Comparison of ENCODE assay signal across 24 mouse cellular contexts in the genomic region with DNA sequence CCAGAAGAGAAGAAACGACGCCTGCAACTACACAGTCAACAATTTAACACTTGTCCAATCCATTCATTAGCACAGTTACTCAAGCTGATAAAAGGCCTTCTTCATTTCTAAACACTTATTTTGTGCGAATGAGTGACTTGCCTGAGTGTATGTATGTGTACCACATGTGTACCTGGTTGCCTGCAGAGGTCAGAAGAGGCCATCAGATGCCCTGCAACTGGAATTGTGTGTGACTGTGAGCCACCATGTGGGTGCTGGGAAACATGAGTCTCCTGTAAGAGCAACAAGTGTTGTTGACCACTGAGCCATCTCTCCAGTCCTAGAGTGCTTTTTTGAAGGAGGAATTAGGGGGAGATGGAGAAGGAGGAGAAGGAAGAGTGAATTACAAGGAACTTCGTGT.
A peak's percentile ranks its signal among the peaks of the same experiment; 100 is the strongest.
DNase-seq lines count a peak whose midpoint lies in the region; ATAC-seq and TF ChIP-seq lines count a peak whose summit lies in the region.
"Had no signal": no experiment of that assay in that cellular context is flagged by ENCODE, and none has a peak within 500 bp of the region (broad histone marks: within the 10 kb centered on the region; RNA-seq: fewer than 3 reads in every experiment).

No protein-coding gene starts in this region.

- H3K27ac ChIP-seq in kidney, adult 2 months (ENCODE audit: insufficient read depth, low read depth, low read length), result no peak overlapping the region
- no peak overlapping the region for H3K27ac ChIP-seq in CH12.LX (ENCODE audit: insufficient read depth, low read depth)
- no peak overlapping the region for H3K27ac ChIP-seq in stomach, postnatal 0 days (replicated peaks)
- H3K27ac ChIP-seq: forebrain, embryonic 10.5 days; forebrain, embryonic 13.5 days; heart, embryonic 15.5 days; hindbrain, embryonic 10.5 days; hindbrain, embryonic 13.5 days had no signal

- H3K9me3 ChIP-seq in CH12.LX (replicated peaks; ENCODE audit: low read length), result no peaks in the 10 kb centered on the region
- H3K9me3 ChIP-seq in stomach, postnatal 0 days (ENCODE audit: control insufficient read depth, low read length), result no peaks in the 10 kb centered on the region
- H3K9me3 ChIP-seq: forebrain, embryonic 10.5 days; forebrain, embryonic 13.5 days; heart, embryonic 12.5 days; heart, embryonic 15.5 days; hindbrain, embryonic 10.5 days; hindbrain, embryonic 13.5 days had no signal

- no peak overlapping the region for H3K4me3 ChIP-seq in kidney, adult 2 months (ENCODE audit: insufficient read depth, low read depth, low read length)
- H3K4me3 ChIP-seq in CH12.LX (replicated peaks in 1 of 3; ENCODE audit: low read depth in 2 of 3, low read length in 2 of 3, poor library complexity in 1 of 3) (no peak overlapping the region), myocyte (no peak overlapping the region)
- no peak overlapping the region for H3K4me3 ChIP-seq in stomach, postnatal 0 days (ENCODE audit: low read depth, low read length)
- H3K4me3 ChIP-seq: forebrain, embryonic 10.5 days; forebrain, embryonic 13.5 days; heart, embryonic 12.5 days; heart, embryonic 15.5 days; hindbrain, embryonic 10.5 days; hindbrain, embryonic 13.5 days had no signal

- TF ChIP-seq EP300 in CH12.LX (IDR thresholded peaks at IDR 0.05; ENCODE audit: low read length), result no peak
- TF ChIP-seq EP300 in stomach, postnatal 0 days (optimal IDR thresholded peaks at IDR 0.05), result no peak

- TF ChIP-seq CTCF in kidney, adult 2 months (conservative IDR thresholded peaks at IDR 0.05; ENCODE audit: insufficient read depth, insufficient read length, low read depth, low read length), result peak; percentile 37; the same call in 1 of the 2 replicates
- TF ChIP-seq CTCF in CH12.LX (conservative IDR thresholded peaks at IDR 0.05 in 1 of 2, IDR thresholded peaks at IDR 0.05 in 1 of 2; ENCODE audit: low read depth in 2 of 2, low read length in 2 of 2), result peak in 1 of 2 experiments; percentile 26; a peak in 2 of 4 replicates
- peak; percentile 22 for TF ChIP-seq CTCF in stomach, postnatal 0 days (IDR thresholded peaks at IDR 0.05; ENCODE audit: low read depth)

- 83% methylated on average over 4 of the region's 4 CpGs for WGBS in kidney, adult 2 months
- WGBS in stomach, postnatal 0 days, result 74% methylated on average over 4 of the region's 4 CpGs

- dilution Hi-C loops in CH12.LX (cut with MboI; ENCODE audit: extremely low pct_ligation_motif_present, extremely low pct_unique_long_range_greater_than_20kb, low sequenced_read_pairs), result no loop called here

- ATAC-seq in stomach, postnatal 0 days (ENCODE audit: low FRiP score, low TSS enrichment), result no peak
- ATAC-seq: activated CD4-positive, CD25-positive, alpha-beta regulatory T cell, adult 4 months; CD4-positive, CD25-positive, alpha-beta regulatory T cell, adult 4 months; forebrain, embryonic 13.5 days; forebrain, embryonic 16.5 days; hindbrain, embryonic 16.5 days had no signal

- H3K27me3 ChIP-seq in kidney, adult 2 months (replicated peaks; ENCODE audit: control insufficient read depth, insufficient read depth, low read length), result no peaks in the 10 kb centered on the region
- no peaks in the 10 kb centered on the region for H3K27me3 ChIP-seq in CH12.LX (replicated peaks)
- no peaks in the 10 kb centered on the region for H3K27me3 ChIP-seq in myocyte (ENCODE audit: control insufficient read depth, insufficient read depth, insufficient read length)
- no peaks in the 10 kb centered on the region for H3K27me3 ChIP-seq in stomach, postnatal 0 days (ENCODE audit: control insufficient read depth, insufficient read depth, low read length)
- H3K27me3 ChIP-seq: forebrain, embryonic 13.5 days; heart, embryonic 12.5 days; heart, embryonic 15.5 days; hindbrain, embryonic 13.5 days had no signal

- H3ac ChIP-seq in myocyte (ENCODE audit: control insufficient read depth, insufficient read length), result no peak overlapping the region

- in situ Hi-C loops in CH12.LX (cut with MboI; ENCODE audit: low pct_ligation_motif_present, low pct_unique_long_range_greater_than_20kb, low sequenced_read_pairs), result no loop called here

- H3K79me2 ChIP-seq in CH12.LX (replicated peaks; ENCODE audit: control insufficient read depth, extremely low read depth, insufficient read depth, poor library complexity, severe bottlenecking) (no peaks in the 10 kb centered on the region), myocyte (ENCODE audit: control insufficient read depth, insufficient read depth) (no peaks in the 10 kb centered on the region)

- no peaks in the 10 kb centered on the region for H3K4me1 ChIP-seq in kidney, adult 2 months (ENCODE audit: control insufficient read depth, insufficient read depth, low read length)
- no peaks in the 10 kb centered on the region for H3K4me1 ChIP-seq in CH12.LX (ENCODE audit: control insufficient read depth in 1 of 2, insufficient read depth in 2 of 2)
- no peaks in the 10 kb centered on the region for H3K4me1 ChIP-seq in stomach, postnatal 0 days (replicated peaks; ENCODE audit: control insufficient read depth, insufficient read depth)
- H3K4me1 ChIP-seq: forebrain, embryonic 10.5 days; forebrain, embryonic 13.5 days; heart, embryonic 12.5 days; heart, embryonic 15.5 days; hindbrain, embryonic 10.5 days; hindbrain, embryonic 13.5 days had no signal

- no peak overlapping the region for H3K9ac ChIP-seq in CH12.LX (ENCODE audit: insufficient read depth, low read depth)
- H3K9ac ChIP-seq in stomach, postnatal 0 days (ENCODE audit: low read length), result no peak overlapping the region
- H3K9ac ChIP-seq: forebrain, embryonic 13.5 days; heart, embryonic 12.5 days; heart, embryonic 15.5 days; hindbrain, embryonic 13.5 days had no signal

- DNase-seq in kidney, adult 2 months, result no peak
- no peak for DNase-seq in kidney, postnatal 36 days
- DNase-seq in CH12.LX (ENCODE audit: extremely low read depth), result no peak
- DNase-seq in stomach, postnatal 0 days (ENCODE audit: low spot score), result no peak
- DNase-seq in adrenal gland, adult 18-20 months (ENCODE audit: low spot score in 2 of 2), result no peak
- DNase-seq: adrenal gland, postnatal 10 days; adrenal gland, postnatal 36 days; cerebellum, adult 18-20 months; cerebellum, adult 9-10 months; gastrocnemius, postnatal 10 days; gastrocnemius, postnatal 36 days; heart, postnatal 10 days; heart, postnatal 36 days had no signal

- TF ChIP-seq RAD21 in CH12.LX (IDR thresholded peaks at IDR 0.05; ENCODE audit: low read depth, low read length), result no peak; the same call in none of the 2 replicates

- no peak for TF ChIP-seq POLR2A in kidney, adult 2 months (IDR thresholded peaks at IDR 0.05; ENCODE audit: low read depth, low read length)
- TF ChIP-seq POLR2A in CH12.LX (IDR thresholded peaks at IDR 0.05; ENCODE audit: low read depth, low read length) (no peak), myocyte (IDR thresholded peaks at IDR 0.05; ENCODE audit: insufficient read length, low read depth) (no peak)

- H3K36me3 ChIP-seq in kidney, adult 2 months (ENCODE audit: control insufficient read depth, insufficient read depth, low read length), result no peaks in the 10 kb centered on the region
- H3K36me3 ChIP-seq in CH12.LX (replicated peaks in 1 of 2; ENCODE audit: control insufficient read depth in 1 of 2, insufficient read depth in 1 of 2, low read length in 1 of 2) (no peaks in the 10 kb centered on the region), myocyte (ENCODE audit: control insufficient read depth, insufficient read depth) (no peaks in the 10 kb centered on the region)
- H3K36me3 ChIP-seq in stomach, postnatal 0 days (ENCODE audit: control insufficient read depth, insufficient read depth, low read length), result no peaks in the 10 kb centered on the region
- H3K36me3 ChIP-seq: forebrain, embryonic 10.5 days; heart, embryonic 12.5 days; heart, embryonic 15.5 days; hindbrain, embryonic 10.5 days; hindbrain, embryonic 13.5 days had no signal

- no peak overlapping the region for H3K4me2 ChIP-seq in CH12.LX (ENCODE audit: insufficient read depth, low read depth, poor library complexity, severe bottlenecking)
- peak overlapping the region; percentile 5 for H3K4me2 ChIP-seq in myocyte (ENCODE audit: low read depth)
- no peak overlapping the region for H3K4me2 ChIP-seq in stomach, postnatal 0 days (replicated peaks; ENCODE audit: low read depth)
- H3K4me2 ChIP-seq: forebrain, embryonic 13.5 days; heart, embryonic 12.5 days; heart, embryonic 15.5 days; hindbrain, embryonic 13.5 days had no signal

TF ChIP-seq in CH12.LX, 34 proteins besides CTCF, POLR2A, EP300 and RAD21:
- TF ChIP-seq SIN3A (IDR thresholded peaks at IDR 0.05; ENCODE audit: low read length) (no peak), SMC3 (IDR thresholded peaks at IDR 0.05; ENCODE audit: low read depth, low read length) (peak; percentile 21)

TF ChIP-seq in myocyte, 11 proteins besides CTCF, POLR2A, EP300 and RAD21:
- no peak for TF ChIP-seq MYOD1 (IDR thresholded peaks at IDR 0.05; ENCODE audit: control insufficient read depth in 1 of 3, insufficient read length in 2 of 3, low read depth in 2 of 3)
- no peak for TF ChIP-seq MAX (IDR thresholded peaks at IDR 0.05; ENCODE audit: low read depth)
- TF ChIP-seq SRF (IDR thresholded peaks at IDR 0.05; ENCODE audit: control insufficient read depth, insufficient read length, low read depth), result no peak
- no peak for TF ChIP-seq USF1 (IDR thresholded peaks at IDR 0.05; ENCODE audit: low read depth)
- TF ChIP-seq TCF12 (IDR thresholded peaks at IDR 0.05; ENCODE audit: insufficient read depth, poor library complexity, severe bottlenecking), result no peak
- no peak for TF ChIP-seq TCF3 (IDR thresholded peaks at IDR 0.05; ENCODE audit: insufficient read length, low read depth)
- TF ChIP-seq MYOG (IDR thresholded peaks at IDR 0.05; ENCODE audit: control insufficient read depth in 1 of 3, insufficient read depth in 1 of 3, insufficient read length in 2 of 3, low read depth in 2 of 3), result no peak
- no peak for TF ChIP-seq REST (IDR thresholded peaks at IDR 0.05; ENCODE audit: insufficient read depth, insufficient read length)
- TF ChIP-seq CEBPB (IDR thresholded peaks at IDR 0.05; ENCODE audit: insufficient read depth, poor library complexity, severe bottlenecking), result no peak
- no peak for TF ChIP-seq POLR2AphosphoS2 (IDR thresholded peaks at IDR 0.05; ENCODE audit: insufficient read length, low read depth)
- TF ChIP-seq E2F4 (IDR thresholded peaks at IDR 0.05; ENCODE audit: insufficient read depth), result no peak
